Mouse (Mus musculus): ENCODE measurements around the gene Akap13. TPM values are rescaled to one million over a fixed set of nuclear protein-coding genes. Genes with fewer than 3 reads are reported as not detected.
A peak's percentile ranks its signal among the peaks of the same experiment; 100 is the strongest.

The Akap13 gene
- polyA plus RNA-seq, 1 experiment from 2014 or later: 21.5 TPM

GRCm38 (mm10) chr7:75427322-75427721 lies 28.0 kb upstream of the Akap13 start:
- H3K27me3 ChIP-seq: no peaks in the 10 kb centered on the region
- H3K4me2 ChIP-seq: no peak overlapping the region
- no peaks in the 10 kb centered on the region for H3K36me3 ChIP-seq
- 73% methylated on average over 4 of the region's 4 CpGs for WGBS
- H3K4me1 ChIP-seq (replicated peaks): no peaks in the 10 kb centered on the region
- ATAC-seq (ENCODE audit: low read depth): no peak
- no peaks in the 10 kb centered on the region for H3K9me3 ChIP-seq
- H3K4me3 ChIP-seq: no peak overlapping the region
- H3K9ac ChIP-seq: no peak overlapping the region
- no peak overlapping the region for H3K27ac ChIP-seq (replicated peaks)

DNA sequence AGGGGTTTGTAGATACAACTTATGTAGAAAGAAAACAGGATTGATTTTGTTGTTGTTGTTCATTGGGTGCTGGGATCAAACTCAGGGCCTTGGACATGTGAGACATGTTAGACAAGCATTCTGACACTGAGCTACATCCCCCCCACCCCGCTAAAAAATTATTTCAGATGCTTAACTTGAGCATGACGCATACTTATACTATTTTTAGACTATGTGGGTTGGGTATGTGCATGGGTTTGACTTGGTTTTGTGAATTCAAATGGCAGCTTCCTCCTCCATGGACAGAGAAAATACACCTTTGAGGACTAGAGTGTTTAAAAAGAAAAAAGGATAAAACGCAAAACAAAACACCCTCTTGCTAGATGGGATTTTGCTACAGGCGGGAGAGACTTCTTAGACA lies 26.4 kb upstream of the Akap13 start:
- H3K9ac ChIP-seq: no peak overlapping the region
- no peaks in the 10 kb centered on the region for H3K36me3 ChIP-seq
- no peak overlapping the region for H3K4me2 ChIP-seq
- ATAC-seq (ENCODE audit: low read depth): no peak
- H3K9me3 ChIP-seq: no peaks in the 10 kb centered on the region
- H3K4me3 ChIP-seq: no peak overlapping the region
- H3K4me1 ChIP-seq (replicated peaks): no peaks in the 10 kb centered on the region
- 92% methylated on average over 4 of the region's 4 CpGs for WGBS
- H3K27me3 ChIP-seq: no peaks in the 10 kb centered on the region
- no peak overlapping the region for H3K27ac ChIP-seq (replicated peaks)

GRCm38 (mm10) chr7:75430550-75430949 lies 24.8 kb upstream of the Akap13 start:
- no peak for ATAC-seq (ENCODE audit: low read depth)
- Histone ChIP-seq H3K27me3 (no peaks in the 10 kb centered on the region), H3K9me3 (no peaks in the 10 kb centered on the region), H3K27ac (replicated peaks) (no peak overlapping the region), H3K4me3 (no peak overlapping the region), H3K4me1 (replicated peaks) (no peaks in the 10 kb centered on the region), H3K9ac (no peak overlapping the region), H3K4me2 (no peak overlapping the region), H3K36me3 (no peaks in the 10 kb centered on the region)
- WGBS: 81% methylated on average over 2 of the region's 2 CpGs

- 42% methylated on average over 7 of the region's 7 CpGs for WGBS
- no peak for ATAC-seq (ENCODE audit: low read depth)
These were observed 24.3 kb upstream of the Akap13 start for GRCm38 (mm10) chr7:75431043-75431442.

GRCm38 (mm10) chr7:75432046-75432445 lies 23.3 kb upstream of the Akap13 start:
- no peak for ATAC-seq (ENCODE audit: low read depth)
- Histone ChIP-seq H3K27me3 (no peaks in the 10 kb centered on the region), H3K4me2 (no peak overlapping the region), H3K36me3 (no peaks in the 10 kb centered on the region), H3K4me3 (no peak overlapping the region), H3K9ac (no peak overlapping the region), H3K27ac (replicated peaks) (no peak overlapping the region), H3K4me1 (replicated peaks) (0 out of 2 replicates have a peak, but pooled peaks cover 5% of the 10 kb centered on the region), H3K9me3 (no peaks in the 10 kb centered on the region)
- 87% methylated on average over 3 of the region's 3 CpGs for WGBS

More at GRCm38 (mm10) chr7:75431043-75431442, 24.3 kb upstream of the Akap13 start:
- Histone ChIP-seq H3K4me3 (no peak overlapping the region), H3K9me3 (no peaks in the 10 kb centered on the region), H3K4me2 (no peak overlapping the region), H3K27me3 (no peaks in the 10 kb centered on the region), H3K27ac (replicated peaks) (no peak overlapping the region), H3K36me3 (no peaks in the 10 kb centered on the region), H3K4me1 (replicated peaks) (0 out of 2 replicates have a peak, but pooled peaks cover 2% of the 10 kb centered on the region), H3K9ac (no peak overlapping the region)

DNA sequence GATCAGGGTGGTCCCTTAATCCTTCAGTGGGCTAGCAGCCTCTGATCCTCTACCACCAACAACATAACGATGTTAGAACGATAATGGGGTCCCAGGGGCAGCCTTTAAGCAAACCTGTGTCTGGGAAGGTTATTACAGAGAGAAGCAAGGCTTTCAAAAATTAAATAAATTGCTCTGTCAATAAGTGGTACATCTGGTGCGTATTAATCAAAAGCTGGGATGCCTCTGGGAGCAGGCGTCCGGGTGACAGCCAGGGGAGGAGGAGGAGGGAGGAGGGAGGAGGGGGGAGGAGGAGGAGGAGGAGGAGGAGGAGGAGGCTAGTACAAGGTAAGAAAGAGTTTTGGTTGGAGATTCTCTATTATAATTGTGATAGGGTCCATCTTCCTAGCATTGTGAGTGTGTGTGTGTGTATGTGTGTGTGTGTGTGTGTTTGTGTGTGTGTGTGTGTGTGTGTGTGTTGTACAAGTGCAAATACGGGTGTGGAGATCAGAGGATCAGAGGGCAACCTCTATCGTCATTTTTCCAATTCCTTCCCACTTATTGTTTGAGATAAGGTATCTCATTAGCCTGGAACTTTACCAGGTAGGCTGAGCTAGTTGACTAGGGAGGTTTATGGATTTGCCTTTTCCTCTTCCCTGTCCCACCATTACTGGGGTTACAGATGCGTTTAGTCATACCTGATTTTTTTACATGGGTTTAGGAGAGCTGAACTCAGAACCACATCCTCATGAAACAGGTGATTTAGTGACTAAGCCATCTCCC lies 18.7 kb upstream of the Akap13 start:
- Histone ChIP-seq H3K9ac (no peak overlapping the region), H3K27me3 (no peaks in the 10 kb centered on the region), H3K9me3 (no peaks in the 10 kb centered on the region), H3K4me2 (no peak overlapping the region), H3K4me1 (replicated peaks) (0 out of 2 replicates have a peak, but pooled peaks cover 5% of the 10 kb centered on the region), H3K36me3 (no peaks in the 10 kb centered on the region), H3K4me3 (no peak overlapping the region), H3K27ac (replicated peaks) (no peak overlapping the region)
- no peak for ATAC-seq (ENCODE audit: low read depth)
- 73% methylated on average over 6 of the region's 8 CpGs for WGBS

DNA sequence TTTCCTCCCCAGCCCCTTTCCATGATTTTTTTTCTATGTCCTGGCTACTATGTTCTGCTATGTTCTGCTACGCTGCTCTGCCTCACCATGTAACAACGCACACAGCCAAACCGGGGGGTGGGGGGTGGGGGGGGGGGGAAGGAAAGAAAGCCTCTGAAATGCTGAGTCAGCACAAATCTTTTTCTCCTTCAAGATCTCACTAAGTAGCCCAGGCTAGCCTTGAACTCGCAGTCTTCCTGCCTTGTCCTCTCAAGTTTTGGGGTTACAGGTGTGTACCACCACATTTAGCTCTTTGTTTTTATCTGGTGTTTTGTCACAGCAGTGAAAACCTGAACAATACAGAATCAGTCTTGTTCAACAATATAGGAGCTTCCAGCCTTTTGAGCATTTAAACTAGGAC lies 15.8 kb upstream of the Akap13 start:
- ATAC-seq (ENCODE audit: low read depth): no peak
- Histone ChIP-seq H3K27me3 (no peaks in the 10 kb centered on the region), H3K27ac (replicated peaks) (no peak overlapping the region), H3K4me3 (no peak overlapping the region), H3K9ac (no peak overlapping the region), H3K9me3 (no peaks in the 10 kb centered on the region), H3K36me3 (no peaks in the 10 kb centered on the region), H3K4me2 (no peak overlapping the region), H3K4me1 (replicated peaks) (0 out of 2 replicates have a peak, but pooled peaks cover 5% of the 10 kb centered on the region)
- WGBS: 78% methylated on average over 4 of the region's 4 CpGs

- H3K9me3 ChIP-seq: no peaks in the 10 kb centered on the region
- no peaks in the 10 kb centered on the region for H3K36me3 ChIP-seq
- no peak overlapping the region for H3K27ac ChIP-seq (replicated peaks)
- H3K9ac ChIP-seq: no peak overlapping the region
- H3K4me2 ChIP-seq: no peak overlapping the region
- H3K4me1 ChIP-seq (replicated peaks): 0 out of 2 replicates have a peak, but pooled peaks cover 5% of the 10 kb centered on the region
- H3K4me3 ChIP-seq: no peak overlapping the region
- WGBS: 74% methylated on average over 2 of the region's 2 CpGs
- no peaks in the 10 kb centered on the region for H3K27me3 ChIP-seq
- ATAC-seq (ENCODE audit: low read depth): no peak
These were observed 15.1 kb upstream of the Akap13 start for GRCm38 (mm10) chr7:75440241-75440640.

DNA sequence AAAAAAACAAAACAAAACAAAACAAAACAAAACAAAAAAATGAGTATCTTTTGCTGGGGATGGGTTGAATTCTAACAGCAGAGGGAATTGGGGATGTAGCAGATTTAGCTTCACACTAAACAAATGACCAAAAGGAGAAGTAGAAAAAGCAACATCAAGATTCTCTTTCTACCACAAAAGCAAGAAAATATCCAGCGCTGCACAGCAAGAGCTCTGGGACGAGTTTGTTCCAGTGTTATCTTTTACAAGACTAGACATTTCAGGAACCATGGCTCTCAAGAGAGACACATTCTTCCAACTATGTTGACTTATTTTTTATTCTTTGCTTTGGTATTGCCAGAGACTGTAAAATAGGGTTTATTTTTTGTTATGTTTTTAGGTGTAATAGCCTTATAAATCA lies 13.4 kb upstream of the Akap13 start:
- 77% methylated on average over 2 of the region's 2 CpGs for WGBS

GRCm38 (mm10) chr7:75456152-75456888 lies 986 bp downstream of the Akap13 start:
- no peak for ATAC-seq (ENCODE audit: low read depth)
- peak overlapping the region; percentile 95 for H3K27ac ChIP-seq (replicated peaks)
- no peaks in the 10 kb centered on the region for H3K9me3 ChIP-seq
- H3K4me1 ChIP-seq (replicated peaks): peaks cover 20% of the 10 kb centered on the region
- H3K9ac ChIP-seq: peak overlapping the region; percentile 88
- H3K36me3 ChIP-seq: no peaks in the 10 kb centered on the region
- H3K27me3 ChIP-seq: no peaks in the 10 kb centered on the region; the same call in 1 of the 2 replicates
- under 1% methylated on average over 25 of the region's 25 CpGs for WGBS
- peak overlapping the region; percentile 87 for H3K4me3 ChIP-seq
- H3K4me2 ChIP-seq: peak overlapping the region; percentile 70

More for the DNA sequence above, 13.4 kb upstream of the Akap13 start:
- H3K27ac ChIP-seq (replicated peaks): no peak overlapping the region
- H3K27me3 ChIP-seq: no peaks in the 10 kb centered on the region
- H3K9ac ChIP-seq: no peak overlapping the region
- no peaks in the 10 kb centered on the region for H3K9me3 ChIP-seq
- H3K4me3 ChIP-seq: no peak overlapping the region
- no peak overlapping the region for H3K4me2 ChIP-seq
- H3K4me1 ChIP-seq (replicated peaks): no peaks in the 10 kb centered on the region
- H3K36me3 ChIP-seq: no peaks in the 10 kb centered on the region
- no peak for ATAC-seq (ENCODE audit: low read depth)

DNA sequence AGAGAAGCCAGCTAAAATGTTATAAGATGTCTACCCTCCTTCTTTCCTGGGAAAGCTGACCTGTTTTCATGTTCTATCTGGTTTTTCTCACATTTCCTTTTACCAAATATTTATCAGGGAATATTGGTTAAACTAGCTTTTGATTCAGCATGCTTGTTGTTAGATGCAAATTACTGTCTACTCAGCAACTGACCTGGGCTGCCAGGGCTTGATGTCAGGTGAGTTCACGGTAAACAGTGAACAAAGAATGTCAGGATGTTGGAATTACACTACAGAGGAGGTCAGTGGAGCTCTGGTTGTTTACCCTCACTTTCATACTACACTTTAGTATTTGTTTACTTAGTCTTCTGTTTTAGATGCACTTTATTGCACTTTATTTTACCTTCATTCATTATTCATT lies 5.0 kb downstream of the Akap13 start:
- 83% methylated on average over 1 of the region's 1 CpGs for WGBS

GRCm38 (mm10) chr7:75463579-75464162 lies 8.3 kb downstream of the Akap13 start:
- Histone ChIP-seq H3K9ac (no peak overlapping the region), H3K4me1 (replicated peaks) (peaks cover 7% of the 10 kb centered on the region; the same call in 1 of the 2 replicates), H3K36me3 (no peaks in the 10 kb centered on the region), H3K4me3 (no peak overlapping the region), H3K27me3 (no peaks in the 10 kb centered on the region), H3K4me2 (no peak overlapping the region), H3K27ac (replicated peaks) (no peak overlapping the region), H3K9me3 (no peaks in the 10 kb centered on the region)
- no peak for ATAC-seq (ENCODE audit: low read depth)

More for the DNA sequence above, 5.0 kb downstream of the Akap13 start:
- no peak for ATAC-seq (ENCODE audit: low read depth)
- no peak overlapping the region for H3K9ac ChIP-seq
- peaks cover 17% of the 10 kb centered on the region for H3K4me1 ChIP-seq (replicated peaks)
- no peak overlapping the region for H3K27ac ChIP-seq (replicated peaks)
- no peaks in the 10 kb centered on the region for H3K36me3 ChIP-seq
- H3K27me3 ChIP-seq: no peaks in the 10 kb centered on the region
- no peak overlapping the region for H3K4me3 ChIP-seq
- no peak overlapping the region for H3K4me2 ChIP-seq
- no peaks in the 10 kb centered on the region for H3K9me3 ChIP-seq
